Mouse (Mus musculus): ENCODE results near the gene Fxyd1. TPM values are rescaled to one million over a fixed set of nuclear protein-coding genes. Genes with fewer than 3 reads are reported as not detected.

Fxyd1 gene
- polyA plus RNA-seq, 1 experiment from 2014 or later = 78.9 TPM

DNA sequence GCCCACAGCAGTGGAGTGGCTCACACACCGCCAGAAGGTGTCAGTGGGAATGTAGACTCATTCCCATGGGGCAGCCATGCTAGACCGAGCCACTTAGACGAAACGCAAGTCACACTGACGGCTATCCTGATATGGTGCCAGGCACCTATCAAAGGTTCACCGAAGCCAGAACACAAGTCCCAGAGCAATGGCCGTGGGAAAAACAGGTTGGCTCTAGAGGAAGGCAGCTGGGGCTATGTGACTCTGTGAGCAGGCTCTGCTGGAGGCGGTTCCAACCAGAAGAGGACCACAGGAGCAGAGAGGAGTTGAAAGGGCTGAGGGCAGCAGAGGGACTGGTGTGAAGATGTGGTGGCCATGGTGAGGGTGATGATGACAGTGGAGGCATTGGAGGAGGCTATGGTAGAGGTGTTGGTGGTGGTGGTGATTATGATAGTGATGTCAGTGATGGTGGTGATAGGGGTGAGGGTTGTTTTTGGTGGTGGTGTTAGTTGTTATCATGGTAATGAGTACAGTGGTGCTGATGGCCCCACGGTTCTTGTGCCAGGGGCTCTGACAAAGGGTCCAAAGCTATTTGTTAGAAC, 29.3 kb upstream of the Fxyd1 start:
- Histone ChIP-seq H3K4me3 (ENCODE audit: low read depth, low read length) (no peak overlapping the region), H3K4me1 (replicated peaks; ENCODE audit: control insufficient read depth, insufficient read depth, low read length) (no peaks in the 10 kb centered on the region), H3K27me3 (replicated peaks; ENCODE audit: control insufficient read depth, insufficient read depth, low read length) (no peaks in the 10 kb centered on the region), H3K4me2 (replicated peaks; ENCODE audit: low read depth) (no peak overlapping the region), H3K27ac (ENCODE audit: low read depth, low read length) (no peak overlapping the region), H3K36me3 (ENCODE audit: control insufficient read depth, insufficient read depth) (no peaks in the 10 kb centered on the region), H3K9me3 (ENCODE audit: control insufficient read depth) (no peaks in the 10 kb centered on the region), H3K9ac (ENCODE audit: low read depth, low read length) (no peak overlapping the region)
- no peak for ATAC-seq
- 89% methylated on average over 9 of the region's 9 CpGs for WGBS
- TF ChIP-seq CTCF (IDR thresholded peaks at IDR 0.05; ENCODE audit: low read depth) = no peak

DNA sequence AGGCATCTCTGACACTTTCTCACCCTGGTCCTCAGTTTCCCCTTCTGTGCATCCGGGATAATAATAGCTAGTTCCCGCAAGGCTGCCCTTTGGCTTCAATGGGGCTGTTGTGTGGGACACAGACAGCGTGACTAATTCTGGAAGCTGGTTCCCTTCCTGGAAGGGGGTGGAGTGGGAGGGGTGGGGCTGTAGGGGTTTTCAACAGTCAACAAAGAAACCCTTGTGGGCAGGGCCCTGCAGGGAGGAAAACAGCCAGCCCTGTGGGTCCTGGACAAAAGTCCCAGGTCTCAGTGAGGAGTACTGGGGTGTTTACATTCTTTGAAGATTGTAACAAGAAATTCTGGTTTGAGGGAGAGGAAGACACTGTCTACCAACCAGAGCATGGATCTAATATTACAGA, 28.2 kb upstream of the Fxyd1 start:
- Histone ChIP-seq H3K27me3 (replicated peaks; ENCODE audit: control insufficient read depth, insufficient read depth, low read length) (no peaks in the 10 kb centered on the region), H3K27ac (ENCODE audit: low read depth, low read length) (no peak overlapping the region), H3K4me2 (replicated peaks; ENCODE audit: low read depth) (no peak overlapping the region), H3K4me3 (ENCODE audit: low read depth, low read length) (no peak overlapping the region), H3K9ac (ENCODE audit: low read depth, low read length) (no peak overlapping the region), H3K9me3 (ENCODE audit: control insufficient read depth) (no peaks in the 10 kb centered on the region), H3K36me3 (ENCODE audit: control insufficient read depth, insufficient read depth) (no peaks in the 10 kb centered on the region), H3K4me1 (replicated peaks; ENCODE audit: control insufficient read depth, insufficient read depth, low read length) (no peaks in the 10 kb centered on the region)
- TF ChIP-seq CTCF (IDR thresholded peaks at IDR 0.05; ENCODE audit: low read depth) = no peak
- no peak for ATAC-seq
- WGBS = 38% methylated on average over 3 of the region's 3 CpGs

DNA sequence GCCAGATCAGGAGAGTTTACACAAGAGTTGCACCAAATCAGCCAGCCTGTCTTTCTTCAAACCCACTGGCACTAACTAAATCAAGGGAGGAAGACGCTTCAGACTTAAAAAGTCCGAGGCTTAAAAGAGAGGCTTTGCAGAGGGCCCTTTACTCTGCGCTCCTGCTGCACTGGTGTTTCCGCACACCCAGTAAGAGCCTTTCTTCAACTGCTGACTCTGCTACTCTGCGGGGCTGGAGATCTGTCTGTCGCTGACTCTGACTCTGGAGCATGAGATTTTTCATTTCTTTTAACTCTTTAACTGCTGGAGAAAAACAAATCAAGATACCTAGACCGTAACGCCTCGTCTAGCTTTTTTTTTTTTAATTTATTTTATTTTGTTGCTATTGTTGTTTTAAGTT, 27.1 kb upstream of the Fxyd1 start:
- H3K9me3 ChIP-seq (ENCODE audit: control insufficient read depth) = no peaks in the 10 kb centered on the region
- H3K4me2 ChIP-seq (replicated peaks; ENCODE audit: low read depth) = no peak overlapping the region
- 50% methylated on average over 9 of the region's 9 CpGs for WGBS
- ATAC-seq = no peak
- no peak overlapping the region for H3K4me3 ChIP-seq (ENCODE audit: low read depth, low read length)
- no peaks in the 10 kb centered on the region for H3K4me1 ChIP-seq (replicated peaks; ENCODE audit: control insufficient read depth, insufficient read depth, low read length)
- no peaks in the 10 kb centered on the region for H3K36me3 ChIP-seq (ENCODE audit: control insufficient read depth, insufficient read depth)
- no peaks in the 10 kb centered on the region for H3K27me3 ChIP-seq (replicated peaks; ENCODE audit: control insufficient read depth, insufficient read depth, low read length)
- no peak overlapping the region for H3K27ac ChIP-seq (ENCODE audit: low read depth, low read length)
- no peak overlapping the region for H3K9ac ChIP-seq (ENCODE audit: low read depth, low read length)
- no peak for TF ChIP-seq CTCF (IDR thresholded peaks at IDR 0.05; ENCODE audit: low read depth)

DNA sequence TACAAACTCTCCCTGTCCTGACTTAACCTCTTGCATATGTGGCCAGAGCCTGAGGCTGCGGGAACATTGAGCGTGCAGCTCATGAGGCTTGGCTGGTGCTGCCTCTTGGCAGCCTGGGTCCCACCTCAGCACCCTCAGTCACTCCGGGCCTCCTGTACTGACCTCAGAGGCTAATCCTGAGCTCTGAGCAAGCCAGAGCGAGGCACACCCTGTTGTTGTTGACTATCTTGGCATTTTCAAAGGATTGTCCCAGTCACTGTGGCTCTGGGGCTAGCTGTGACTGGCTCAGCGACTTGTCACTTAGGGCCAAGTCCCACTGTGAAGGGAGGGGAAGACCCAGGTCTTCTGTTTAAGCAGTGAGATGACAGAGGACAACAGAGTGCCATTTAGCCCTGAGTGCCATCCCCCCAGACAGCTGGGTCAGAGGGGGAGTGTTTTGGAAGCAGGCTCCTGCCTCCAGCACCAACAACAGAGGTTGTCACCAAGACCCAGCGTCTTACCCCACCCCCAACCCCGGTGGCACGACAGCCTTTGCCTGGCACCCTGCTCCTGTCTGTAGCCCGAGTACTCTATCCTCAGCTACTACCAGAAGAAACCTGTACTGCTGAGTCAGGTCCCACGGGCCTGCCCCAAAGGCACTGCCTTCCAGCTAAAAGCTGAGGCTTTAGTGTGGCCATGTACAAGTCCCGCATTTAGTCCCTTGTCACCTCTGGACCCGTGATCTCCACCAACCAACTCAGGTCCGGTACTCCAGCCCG, 26.0 kb upstream of the Fxyd1 start:
- Histone ChIP-seq H3K27me3 (replicated peaks; ENCODE audit: control insufficient read depth, insufficient read depth, low read length) (no peaks in the 10 kb centered on the region), H3K4me3 (ENCODE audit: low read depth, low read length) (no peak overlapping the region), H3K9me3 (ENCODE audit: control insufficient read depth) (no peaks in the 10 kb centered on the region), H3K4me1 (replicated peaks; ENCODE audit: control insufficient read depth, insufficient read depth, low read length) (no peaks in the 10 kb centered on the region), H3K9ac (ENCODE audit: low read depth, low read length) (no peak overlapping the region), H3K36me3 (ENCODE audit: control insufficient read depth, insufficient read depth) (no peaks in the 10 kb centered on the region), H3K27ac (ENCODE audit: low read depth, low read length) (no peak overlapping the region), H3K4me2 (replicated peaks; ENCODE audit: low read depth) (no peak overlapping the region)
- ATAC-seq = no peak
- TF ChIP-seq CTCF (IDR thresholded peaks at IDR 0.05; ENCODE audit: low read depth) = no peak
- 72% methylated on average over 14 of the region's 14 CpGs for WGBS

DNA sequence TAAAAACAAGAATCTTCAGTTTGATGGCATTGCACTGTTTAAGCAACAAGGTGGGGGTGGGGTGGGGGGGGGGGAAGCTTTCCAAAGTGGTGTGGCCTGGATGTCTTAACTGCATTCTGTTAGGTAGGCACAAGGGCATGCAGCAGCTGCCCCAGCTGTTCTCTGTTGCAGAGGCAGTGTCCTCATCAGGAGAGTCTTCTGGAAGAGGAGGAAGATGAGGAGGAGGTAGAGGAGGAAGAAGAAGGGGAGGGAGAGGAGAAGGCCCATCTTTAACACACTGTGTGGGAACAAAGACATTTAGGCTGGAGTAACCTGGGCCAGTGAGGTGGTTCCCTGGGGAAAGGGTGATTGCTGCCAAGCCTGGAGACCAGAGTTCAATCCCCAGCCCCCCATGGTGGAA, 25.1 kb upstream of the Fxyd1 start:
- H3K27ac ChIP-seq (ENCODE audit: low read depth, low read length) = no peak overlapping the region

DNA sequence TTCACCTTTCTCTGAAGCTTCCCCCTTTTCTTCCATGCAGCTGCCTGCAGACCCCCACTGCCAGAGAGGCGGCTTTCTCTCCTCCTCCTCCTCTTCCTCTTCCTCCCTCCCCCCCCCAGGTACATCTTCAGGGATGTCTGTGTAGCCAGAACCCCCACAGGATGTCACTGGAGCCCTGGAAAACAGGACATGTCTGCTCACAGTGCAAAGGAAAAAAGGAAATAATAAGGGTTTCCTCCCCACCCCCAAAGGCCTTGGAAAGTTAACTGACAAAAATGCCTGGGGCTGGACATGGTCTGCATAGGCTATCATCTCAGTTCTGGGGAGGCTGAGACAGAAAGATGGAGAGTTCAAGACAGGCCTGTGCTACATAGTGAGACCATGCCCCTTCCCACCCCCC, 24.1 kb upstream of the Fxyd1 start:
- ATAC-seq = no peak
- no peak overlapping the region for H3K9ac ChIP-seq (ENCODE audit: low read depth, low read length)
- H3K9me3 ChIP-seq (ENCODE audit: control insufficient read depth) = no peaks in the 10 kb centered on the region
- no peak overlapping the region for H3K4me3 ChIP-seq (ENCODE audit: low read depth, low read length)
- H3K36me3 ChIP-seq (ENCODE audit: control insufficient read depth, insufficient read depth) = no peaks in the 10 kb centered on the region
- no peak overlapping the region for H3K4me2 ChIP-seq (replicated peaks; ENCODE audit: low read depth)
- TF ChIP-seq CTCF (IDR thresholded peaks at IDR 0.05; ENCODE audit: low read depth) = no peak
- no peak overlapping the region for H3K27ac ChIP-seq (ENCODE audit: low read depth, low read length)
- no peaks in the 10 kb centered on the region for H3K27me3 ChIP-seq (replicated peaks; ENCODE audit: control insufficient read depth, insufficient read depth, low read length)
- H3K4me1 ChIP-seq (replicated peaks; ENCODE audit: control insufficient read depth, insufficient read depth, low read length) = no peaks in the 10 kb centered on the region
- 73% methylated on average over 1 of the region's 1 CpGs for WGBS

More for the DNA sequence above, 25.1 kb upstream of the Fxyd1 start:
- no peaks in the 10 kb centered on the region for H3K9me3 ChIP-seq (ENCODE audit: control insufficient read depth)
- no peaks in the 10 kb centered on the region for H3K36me3 ChIP-seq (ENCODE audit: control insufficient read depth, insufficient read depth)
- H3K27me3 ChIP-seq (replicated peaks; ENCODE audit: control insufficient read depth, insufficient read depth, low read length) = no peaks in the 10 kb centered on the region
- no peak overlapping the region for H3K4me2 ChIP-seq (replicated peaks; ENCODE audit: low read depth)
- no peak overlapping the region for H3K9ac ChIP-seq (ENCODE audit: low read depth, low read length)
- no peaks in the 10 kb centered on the region for H3K4me1 ChIP-seq (replicated peaks; ENCODE audit: control insufficient read depth, insufficient read depth, low read length)
- ATAC-seq = no peak
- no peak overlapping the region for H3K4me3 ChIP-seq (ENCODE audit: low read depth, low read length)
- TF ChIP-seq CTCF (IDR thresholded peaks at IDR 0.05; ENCODE audit: low read depth) = no peak
